Mouse (Mus musculus): Measurements from ENCODE around the gene Olfr1309.
"Not testable (repeated sequence)": the region's sequence is repeated elsewhere in the genome, so short reads cannot be mapped to it uniquely, and the experiment has no call there.

The Olfr1309 gene

DNA sequence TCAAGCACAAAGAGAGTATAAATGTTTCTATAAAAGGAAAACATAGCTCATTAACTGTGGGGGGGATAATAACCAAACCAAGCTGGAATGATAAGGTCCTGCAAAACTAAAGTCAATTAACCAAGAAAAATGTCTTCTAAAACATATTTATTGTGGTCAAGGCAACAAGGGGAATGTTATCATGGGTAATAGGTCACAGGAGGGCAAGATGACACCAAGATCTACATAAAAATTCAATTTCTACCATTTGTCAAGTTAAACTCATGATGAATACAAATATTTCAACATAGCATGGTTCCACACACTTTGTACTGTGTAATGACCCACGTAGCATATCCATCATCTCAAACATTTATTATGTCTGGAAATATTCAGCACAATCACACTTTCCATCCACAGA lies at the start of gene Olfr1309:
TSS of gene Olfr1309 (minus strand) at position 101 of the 400 bp plus-strand sequence.
- DNase-seq (ENCODE audit: low read depth), result no peak

DNA sequence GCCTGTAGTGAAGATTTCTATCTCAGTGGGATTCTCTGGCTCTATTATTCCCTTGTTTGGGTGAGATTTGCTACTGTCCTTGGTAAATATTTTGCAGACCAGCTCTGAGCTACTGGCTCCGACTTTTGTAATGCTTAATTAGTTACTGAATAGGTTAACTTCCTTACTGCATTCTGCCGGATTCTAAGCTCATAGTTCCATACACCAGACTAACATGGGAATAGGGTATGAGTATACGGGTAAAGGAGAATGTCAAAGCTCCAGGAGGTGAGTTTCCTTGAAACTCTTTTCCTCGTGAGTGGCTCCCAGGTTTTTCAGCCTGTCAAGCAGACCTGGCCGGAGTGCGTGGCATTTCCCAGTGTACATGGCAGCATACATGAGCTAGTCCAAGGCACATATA lies 36.9 kb upstream of the Olfr1309 start:
- not testable (repeated sequence) for DNase-seq (ENCODE audit: low read depth)

DNA sequence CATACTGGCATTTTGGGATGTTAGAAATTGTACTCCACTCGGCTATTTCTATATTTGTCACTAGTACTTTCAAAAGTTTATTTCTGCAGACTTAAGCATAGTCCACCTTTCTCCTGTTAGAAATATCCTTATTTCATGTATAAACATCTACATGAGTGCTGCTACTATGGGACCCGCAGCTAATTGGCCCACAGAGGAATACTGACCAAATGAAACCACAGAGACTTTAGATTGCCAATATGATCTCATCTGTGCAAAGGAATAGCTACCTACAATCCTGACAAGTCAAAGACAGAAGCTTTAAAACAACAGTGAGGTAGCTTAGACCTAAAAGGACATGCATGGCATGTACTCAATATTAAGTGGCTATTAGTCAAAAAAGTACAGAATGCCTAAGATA lies 34.2 kb upstream of the Olfr1309 start, which contains the start of gene Olfr1311:
TSS of gene Olfr1311 (minus strand) at position 101 of the 400 bp plus-strand sequence.
- DNase-seq (ENCODE audit: low read depth), result no peak

DNA sequence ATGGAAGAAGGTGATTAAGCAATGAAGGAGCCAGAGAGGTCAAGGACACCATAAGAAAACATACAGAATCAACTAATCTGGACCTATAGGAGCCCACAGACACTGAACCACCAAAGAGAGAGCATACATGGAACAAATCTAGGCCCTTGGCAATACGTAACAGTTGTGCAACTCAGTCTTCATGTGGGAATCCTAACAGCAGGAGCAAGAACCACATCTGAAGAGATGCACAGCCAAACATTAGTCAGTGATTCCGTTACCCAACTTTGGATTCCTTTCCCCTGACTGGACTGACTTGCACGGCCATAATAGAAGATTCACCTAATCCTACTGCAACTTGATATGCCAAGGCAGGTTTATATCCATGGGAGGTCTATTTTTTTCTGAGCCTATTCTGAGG lies 24.8 kb upstream of the Olfr1309 start:
- peak; percentile 38 for DNase-seq (ENCODE audit: low read depth)

DNA sequence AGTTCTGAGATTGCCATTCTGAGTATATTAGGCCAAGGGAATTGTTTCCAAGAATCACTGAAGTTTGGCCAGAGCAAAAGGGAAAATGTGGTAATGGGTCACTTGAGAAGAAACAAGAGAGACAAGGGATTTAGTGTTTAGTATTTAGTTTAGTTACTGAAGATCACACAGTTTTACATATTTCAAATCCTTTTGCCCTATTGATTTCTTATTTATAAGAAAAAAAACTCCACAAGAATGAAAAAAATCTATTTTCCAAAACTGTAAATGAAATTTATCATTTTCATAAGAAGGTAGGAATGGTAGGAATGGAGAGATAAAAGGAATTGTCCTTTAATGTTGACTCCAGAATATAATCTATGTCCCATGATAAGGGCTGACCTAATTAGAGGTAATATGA lies 22.5 kb upstream of the Olfr1309 start, which contains the start of gene Olfr1310:
TSS of gene Olfr1310 (minus strand) at position 101 of the 400 bp plus-strand sequence.
- DNase-seq (ENCODE audit: low read depth), result no peak

DNA sequence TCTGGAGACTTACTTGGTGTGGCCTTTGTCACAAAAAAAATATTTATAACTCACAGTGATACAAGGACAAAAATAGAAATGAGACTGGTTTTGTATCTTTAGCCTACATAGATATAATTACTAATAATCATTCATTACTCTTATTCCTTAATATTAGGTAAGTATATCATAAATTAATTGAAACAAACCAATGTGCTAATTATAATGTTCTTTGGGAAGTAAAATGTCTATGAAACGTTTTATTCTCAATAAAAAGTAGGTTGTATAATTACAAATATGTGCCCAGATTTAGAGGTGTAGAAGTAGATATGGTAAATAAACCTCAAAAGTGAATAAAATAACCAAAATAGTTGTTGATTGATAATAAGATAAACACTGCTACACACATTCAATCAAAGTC lies 25.2 kb downstream of the Olfr1309 start, which contains the start of gene Olfr1308:
TSS of gene Olfr1308 (minus strand) at position 101 of the 400 bp plus-strand sequence.
- DNase-seq (ENCODE audit: low read depth), result no peak

DNA sequence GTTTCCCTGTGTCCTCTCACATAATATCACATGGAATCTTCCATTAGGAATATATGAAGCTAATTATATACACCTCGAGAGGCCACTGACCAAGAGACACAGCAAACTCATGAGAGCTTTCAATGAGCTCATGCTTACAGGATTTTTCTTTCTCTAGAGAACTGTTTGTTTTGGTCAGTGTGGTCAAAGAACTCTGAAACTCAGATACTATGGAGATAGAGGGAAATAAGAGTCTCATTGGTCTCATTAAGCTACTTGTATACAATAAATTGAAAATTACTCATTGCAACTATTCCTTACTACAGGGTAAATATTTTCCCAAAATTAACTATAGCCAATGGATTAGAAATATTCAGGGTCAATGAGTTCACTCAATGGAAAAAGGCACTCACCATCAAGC lies 40.7 kb downstream of the Olfr1309 start, which contains the start of gene Olfr1307:
TSS of gene Olfr1307 (minus strand) at position 101 of the 400 bp plus-strand sequence.
- DNase-seq (ENCODE audit: low read depth), result no peak

All from NIH3T3 (cell line).